Comparison of ENCODE assay signal across 23 mouse cellular contexts in the genomic region with DNA sequence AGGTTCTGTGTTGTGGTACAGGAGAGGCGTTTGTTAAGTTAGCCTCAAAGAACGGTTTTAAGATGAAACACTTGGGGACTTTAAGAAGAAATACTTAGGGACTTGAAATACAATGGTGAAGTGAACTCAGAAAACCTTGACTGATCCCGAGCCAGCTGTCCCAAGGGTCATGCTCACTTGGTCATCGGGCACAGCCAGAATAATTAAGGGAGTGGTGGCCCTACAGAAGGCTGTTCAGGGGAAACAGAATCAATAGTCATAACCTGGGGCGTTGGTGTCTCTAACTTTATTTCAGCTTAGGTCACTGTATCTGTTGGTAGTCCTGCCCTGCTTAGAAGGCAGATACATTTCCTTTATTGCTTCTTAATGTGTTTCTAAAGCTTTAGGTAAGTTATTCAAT. TPM values are rescaled to one million over a fixed set of nuclear protein-coding genes. Genes with fewer than 3 reads are reported as not detected.
A peak's percentile ranks its signal among the peaks of the same experiment; 100 is the strongest.
DNase-seq lines count a peak whose midpoint lies in the region; ATAC-seq and TF ChIP-seq lines count a peak whose summit lies in the region.
"Had no signal": no experiment of that assay in that cellular context is flagged by ENCODE, and none has a peak within 500 bp of the region (broad histone marks: within the 10 kb centered on the region; RNA-seq: fewer than 3 reads in every experiment).

No protein-coding gene starts in this region.

- H3K4me1 ChIP-seq in kidney, postnatal 0 days (replicated peaks; ENCODE audit: insufficient read depth, low read length) = peaks cover 7% of the 10 kb centered on the region; the same call in 1 of the 2 replicates
- H3K4me1 ChIP-seq in intestine, embryonic 15.5 days (replicated peaks) = peaks cover 8% of the 10 kb centered on the region; the same call in 1 of the 2 replicates
- no peaks in the 10 kb centered on the region for H3K4me1 ChIP-seq in stomach, postnatal 0 days (replicated peaks; ENCODE audit: control insufficient read depth, insufficient read depth)
- H3K4me1 ChIP-seq: limb, embryonic 10.5 days; stomach, embryonic 15.5 days had no signal

- H3K36me3 ChIP-seq in kidney, postnatal 0 days (ENCODE audit: insufficient read depth, low read length) = no peaks in the 10 kb centered on the region; the same call in 1 of the 2 replicates
- no peaks in the 10 kb centered on the region for H3K36me3 ChIP-seq in intestine, embryonic 15.5 days
- no peaks in the 10 kb centered on the region for H3K36me3 ChIP-seq in stomach, postnatal 0 days (ENCODE audit: control insufficient read depth, insufficient read depth, low read length)
- H3K36me3 ChIP-seq: hindbrain, embryonic 13.5 days; midbrain, embryonic 12.5 days; neural tube, embryonic 15.5 days; stomach, embryonic 15.5 days had no signal

- TF ChIP-seq EP300 in stomach, postnatal 0 days (optimal IDR thresholded peaks at IDR 0.05) = no peak

- no peak overlapping the region for H3K4me2 ChIP-seq in kidney, postnatal 0 days (ENCODE audit: low read length)
- H3K4me2 ChIP-seq in intestine, embryonic 15.5 days (replicated peaks) = no peak overlapping the region
- H3K4me2 ChIP-seq in stomach, postnatal 0 days (replicated peaks; ENCODE audit: low read depth) = no peak overlapping the region
- H3K4me2 ChIP-seq: forebrain, embryonic 13.5 days; hindbrain, embryonic 13.5 days; liver, embryonic 12.5 days; midbrain, embryonic 12.5 days; neural tube, embryonic 15.5 days; stomach, embryonic 15.5 days had no signal

- ATAC-seq in kidney, postnatal 0 days (replicated peaks; ENCODE audit: low FRiP score, low read depth) = no peak
- ATAC-seq in intestine, embryonic 15.5 days = peak; percentile 56
- ATAC-seq in stomach, postnatal 0 days (ENCODE audit: low FRiP score, low TSS enrichment) = peak; percentile 60; the same call in 1 of the 2 replicates
- ATAC-seq: CD4-positive, CD25-positive, alpha-beta regulatory T cell, adult 4 months; forebrain, embryonic 13.5 days; liver, embryonic 12.5 days had no signal

- H3K27ac ChIP-seq in kidney, postnatal 0 days = peak overlapping the region; percentile 58
- no peak overlapping the region for H3K27ac ChIP-seq in intestine, embryonic 15.5 days
- H3K27ac ChIP-seq in stomach, postnatal 0 days (replicated peaks) = no peak overlapping the region
- H3K27ac ChIP-seq: forebrain, embryonic 13.5 days; hindbrain, embryonic 13.5 days; layer of hippocampus, adult 2 months; limb, embryonic 10.5 days; liver, embryonic 12.5 days; midbrain, embryonic 12.5 days; neural tube, embryonic 15.5 days; stomach, embryonic 15.5 days had no signal

- peak; percentile 57 for DNase-seq in adrenal gland, postnatal 14 days
- no peak for DNase-seq in adrenal gland, adult 18-20 months (ENCODE audit: low spot score in 2 of 2)
- DNase-seq in kidney, postnatal 0 days (ENCODE audit: low spot score) = no peak
- no peak for DNase-seq in kidney, postnatal 10 days
- DNase-seq in stomach, postnatal 0 days (ENCODE audit: low spot score) = no peak
- no peak for DNase-seq in gastrocnemius, postnatal 14 days
- DNase-seq: cerebellum, adult 18-20 months; cerebellum, postnatal 14 days; lung, adult 2 months; lung, postnatal 14 days; right cerebral cortex, adult 18-20 months; right cerebral cortex, postnatal 4 days; thymus, adult 18-20 months had no signal

- H3K9ac ChIP-seq in kidney, postnatal 0 days (ENCODE audit: low read depth, low read length) = no peak overlapping the region
- no peak overlapping the region for H3K9ac ChIP-seq in intestine, embryonic 15.5 days
- no peak overlapping the region for H3K9ac ChIP-seq in stomach, postnatal 0 days (ENCODE audit: low read length)
- H3K9ac ChIP-seq: forebrain, embryonic 13.5 days; hindbrain, embryonic 13.5 days; liver, embryonic 12.5 days; midbrain, embryonic 12.5 days; neural tube, embryonic 15.5 days; stomach, embryonic 15.5 days had no signal

- H3K27me3 ChIP-seq in kidney, postnatal 0 days (ENCODE audit: insufficient read depth, low read length) = no peaks in the 10 kb centered on the region
- no peaks in the 10 kb centered on the region for H3K27me3 ChIP-seq in intestine, embryonic 15.5 days (replicated peaks)
- no peaks in the 10 kb centered on the region for H3K27me3 ChIP-seq in stomach, postnatal 0 days (ENCODE audit: control insufficient read depth, insufficient read depth, low read length)
- H3K27me3 ChIP-seq: forebrain, embryonic 13.5 days; hindbrain, embryonic 13.5 days; liver, embryonic 12.5 days; midbrain, embryonic 12.5 days; neural tube, embryonic 15.5 days; stomach, embryonic 15.5 days had no signal

- 68% methylated on average over 5 of the region's 5 CpGs for WGBS in kidney, postnatal 0 days
- 72% methylated on average over 5 of the region's 5 CpGs for WGBS in intestine, embryonic 15.5 days
- 76% methylated on average over 5 of the region's 5 CpGs for WGBS in stomach, postnatal 0 days

- no peak overlapping the region for H3K4me3 ChIP-seq in kidney, postnatal 0 days (replicated peaks; ENCODE audit: low read depth, low read length)
- no peak overlapping the region for H3K4me3 ChIP-seq in intestine, embryonic 15.5 days (replicated peaks)
- H3K4me3 ChIP-seq in stomach, postnatal 0 days (ENCODE audit: low read depth, low read length) = no peak overlapping the region
- H3K4me3 ChIP-seq: forebrain, embryonic 13.5 days; hindbrain, embryonic 13.5 days; layer of hippocampus, adult 2 months; limb, embryonic 10.5 days; liver, embryonic 12.5 days; midbrain, embryonic 12.5 days; neural tube, embryonic 15.5 days; stomach, embryonic 15.5 days had no signal

- no peaks in the 10 kb centered on the region for H3K9me3 ChIP-seq in kidney, postnatal 0 days (replicated peaks; ENCODE audit: low read length)
- no peaks in the 10 kb centered on the region for H3K9me3 ChIP-seq in intestine, embryonic 15.5 days
- no peaks in the 10 kb centered on the region for H3K9me3 ChIP-seq in stomach, postnatal 0 days (ENCODE audit: control insufficient read depth, low read length)
- H3K9me3 ChIP-seq: forebrain, embryonic 13.5 days; hindbrain, embryonic 13.5 days; limb, embryonic 10.5 days; liver, embryonic 12.5 days; midbrain, embryonic 12.5 days; neural tube, embryonic 15.5 days; stomach, embryonic 15.5 days had no signal

- intact Hi-C loops in gastrocnemius, postnatal 14 days (cut with DNase I; ENCODE audit: low total_unique reads) = no loop called here

- no peak for TF ChIP-seq CTCF in kidney, postnatal 0 days (IDR thresholded peaks at IDR 0.05; ENCODE audit: low read depth)
- no peak for TF ChIP-seq CTCF in stomach, postnatal 0 days (IDR thresholded peaks at IDR 0.05; ENCODE audit: low read depth)

RNA-seq across cellular contexts. Expression of a gene that starts 51.1 kb away (rescaled TPM):
- 53.5 and 61.2 TPM in 2 replicates for total RNA-seq in adrenal gland, postnatal 14 days (2021)
- 100 to 1,000 TPM; 124 to 187 TPM for total RNA-seq in adrenal gland, adult 18-20 months (2021)
- 34.2 and 37.0 TPM in 2 replicates for polyA plus RNA-seq in kidney, postnatal 0 days (2015; fragmentation: Nextera tagmentation; extraction: Ambion mirVana)
- 46.4 and 47.8 TPM in 2 replicates for polyA plus RNA-seq in intestine, embryonic 15.5 days (2015; fragmentation: Nextera tagmentation; extraction: Ambion mirVana)
- polyA plus RNA-seq in stomach, postnatal 0 days (2015; fragmentation: Nextera tagmentation; extraction: Ambion mirVana) = 32.9 and 34.2 TPM in 2 replicates
- 1 to 10 TPM; 1.4 to 4.5 TPM for total RNA-seq in gastrocnemius, postnatal 14 days (2021)
